Mouse (Mus musculus) small intestine, adult 2 months (tissue): ENCODE results near the gene Kcnq4. TPM values are rescaled to one million over a fixed set of nuclear protein-coding genes. Genes with fewer than 3 reads are reported as not detected.

Experiments
- H3K27ac ChIP-seq: fragments of 200-500 bp; 2 replicates; pipeline ENCODE4 v1.5.1; 2012; ENCODE audit warnings: low read depth, low read length, control low read depth, inconsistent platforms; ENCODE audit not compliant: insufficient read depth
- H3K27me3 ChIP-seq: fragments of 200-500 bp; 2 replicates; pipeline ENCODE4 v1.6.1; 2012; ENCODE audit warnings: mild to moderate bottlenecking, moderate library complexity, low read length, inconsistent platforms; ENCODE audit not compliant: control insufficient read depth, insufficient read depth
- H3K36me3 ChIP-seq: fragments of 200-500 bp; 2 replicates; pipeline ENCODE4 v1.6.1; 2012; ENCODE audit warnings: mild to moderate bottlenecking, low read length, control low read depth, inconsistent platforms; ENCODE audit not compliant: control insufficient read depth, insufficient read depth
- H3K4me1 ChIP-seq: fragments of 200-500 bp; 2 replicates; pipeline ENCODE4 v1.6.1; 2012; ENCODE audit warnings: low read length, inconsistent platforms, mixed read lengths; ENCODE audit not compliant: control insufficient read depth, insufficient read depth, insufficient read length
- H3K4me3 ChIP-seq: fragments of 200-500 bp; 2 replicates; pipeline ENCODE4 v1.5.1; 2012; ENCODE audit warnings: low read depth, mild to moderate bottlenecking, control low read depth, inconsistent platforms, low read length, moderate library complexity
- CTCF ChIP-seq: fragments of 200-500 bp; IDR thresholded peaks from 2 replicates; pipeline ENCODE4 v1.5.1; 2012; ENCODE audit warnings: low read depth, mild to moderate bottlenecking, control low read depth, inconsistent platforms, low read length, moderate library complexity, mixed read lengths; ENCODE audit not compliant: insufficient replicate concordance, insufficient read length; ENCODE audit errors: extremely low read depth
- POLR2A ChIP-seq: fragments of 200-500 bp; IDR thresholded peaks from 2 replicates; pipeline ENCODE4 v1.6.1; 2012; ENCODE audit warnings: low read depth, mild to moderate bottlenecking, control low read depth, inconsistent platforms, low read length, moderate library complexity
- WGBS: fragments of 180-500 bp; shearing (Covaris S2); methylation state at CpG from one replicate; pipeline ENCODE4 v1.1.7; 2018; 5-methylcytosine and 5-hydroxymethylcytosine counted together
- polyA plus RNA-seq: library from polyadenylated mRNA; depleted of rRNA; stranded (reverse); fragments of >200 nt; gene quantifications from 2 replicates; pipeline ENCODE4 v1.2.3, GENCODE M21; 2012; rRNA removed

Gene Kcnq4
- 3.0 and 4.3 TPM in 2 replicates for polyA plus RNA-seq

GRCm38 (mm10) chr4:120747941-120748866, at the start of gene Kcnq4:
Kcnq4 (minus strand) TSS chr4:120748612.
- Histone ChIP-seq H3K4me3 (peak within 1 kb of the TSS; percentile 64), H3K27me3 (peaks cover 35% of the 10 kb centered on the region), H3K36me3 (no peaks in the 10 kb centered on the region), H3K4me1 (peaks cover 3% of the 10 kb centered on the region; the same call in 1 of the 2 replicates), H3K27ac (no peak within 1 kb of the TSS)
- no peak for TF ChIP-seq POLR2A
- no peak for TF ChIP-seq CTCF
- WGBS: 9% methylated on average over 42 of the region's 42 CpGs

GRCm38 (mm10) chr4:120796687-120797086, 48.3 kb upstream of the Kcnq4 start:
- H3K4me1 ChIP-seq: no peaks in the 10 kb centered on the region
- no peaks in the 10 kb centered on the region for H3K36me3 ChIP-seq
- no peak overlapping the region for H3K27ac ChIP-seq
- WGBS: 70% methylated on average over 2 of the region's 2 CpGs
- H3K27me3 ChIP-seq: no peaks in the 10 kb centered on the region
- TF ChIP-seq POLR2A: no peak
- TF ChIP-seq CTCF: no peak
- H3K4me3 ChIP-seq: no peak overlapping the region

GRCm38 (mm10) chr4:120795646-120796045, 47.2 kb upstream of the Kcnq4 start:
- 85% methylated on average over 1 of the region's 1 CpGs for WGBS
- no peak overlapping the region for H3K4me3 ChIP-seq
- TF ChIP-seq POLR2A (no peak), CTCF (no peak)

GRCm38 (mm10) chr4:120792918-120793317, 44.5 kb upstream of the Kcnq4 start:
- H3K27me3 ChIP-seq: no peaks in the 10 kb centered on the region
- 81% methylated on average over 2 of the region's 2 CpGs for WGBS
- no peak for TF ChIP-seq POLR2A
- no peak for TF ChIP-seq CTCF
- no peak overlapping the region for H3K27ac ChIP-seq
- H3K4me1 ChIP-seq: no peaks in the 10 kb centered on the region
- H3K4me3 ChIP-seq: no peak overlapping the region
- peaks cover 15% of the 10 kb centered on the region for H3K36me3 ChIP-seq

More at GRCm38 (mm10) chr4:120795646-120796045, 47.2 kb upstream of the Kcnq4 start:
- no peaks in the 10 kb centered on the region for H3K4me1 ChIP-seq
- no peaks in the 10 kb centered on the region for H3K27me3 ChIP-seq
- peaks cover under 1% of the 10 kb centered on the region; the same call in 1 of the 2 replicates for H3K36me3 ChIP-seq
- H3K27ac ChIP-seq: no peak overlapping the region

GRCm38 (mm10) chr4:120790027-120790426, 41.6 kb upstream of the Kcnq4 start:
- Histone ChIP-seq H3K4me1 (no peaks in the 10 kb centered on the region), H3K27me3 (no peaks in the 10 kb centered on the region), H3K27ac (no peak overlapping the region), H3K36me3 (peaks cover 28% of the 10 kb centered on the region), H3K4me3 (no peak overlapping the region)
- WGBS: 96% methylated on average over 4 of the region's 4 CpGs
- TF ChIP-seq POLR2A (no peak), CTCF (no peak)

GRCm38 (mm10) chr4:120755801-120756200, 7.4 kb upstream of the Kcnq4 start:
- H3K4me3 ChIP-seq: no peak overlapping the region
- TF ChIP-seq CTCF (no peak), POLR2A (no peak)
- H3K36me3 ChIP-seq: peaks cover 32% of the 10 kb centered on the region
- WGBS: 77% methylated on average over 5 of the region's 5 CpGs
- no peak overlapping the region for H3K27ac ChIP-seq
- no peaks in the 10 kb centered on the region for H3K27me3 ChIP-seq
- H3K4me1 ChIP-seq: no peaks in the 10 kb centered on the region

- Histone ChIP-seq H3K4me3 (no peak overlapping the region), H3K4me1 (no peaks in the 10 kb centered on the region), H3K27me3 (no peaks in the 10 kb centered on the region), H3K27ac (no peak overlapping the region), H3K36me3 (peaks cover 27% of the 10 kb centered on the region)
- TF ChIP-seq POLR2A (no peak), CTCF (peak; percentile 82; the same call in 1 of the 2 replicates)
- 4% methylated on average over 1 of the region's 1 CpGs for WGBS
Measured at GRCm38 (mm10) chr4:120755299-120755698, 6.9 kb upstream of the Kcnq4 start.
